Mouse (Mus musculus) bone marrow macrophage, adult 2 months (primary cell): ENCODE measurements at regions not wholly inside any gene's neighbourhood (a gene's known extent, or its start where the extent isn't known, plus 50 kb on each side); places are given as distances from the start of the nearest gene placed in this dataset.

Source experiments
- CTCF ChIP-seq: IDR thresholded peaks from 2 replicates; pipeline ENCODE4 v1.5.1; 2012; ENCODE audit warnings: low read depth, mild to moderate bottlenecking, low read length, moderate library complexity
- POLR2A ChIP-seq: IDR thresholded peaks from 2 replicates; pipeline ENCODE4 v1.6.1; 2012; ENCODE audit warnings: mild to moderate bottlenecking, low read depth, low read length, borderline replicate concordance

DNA sequence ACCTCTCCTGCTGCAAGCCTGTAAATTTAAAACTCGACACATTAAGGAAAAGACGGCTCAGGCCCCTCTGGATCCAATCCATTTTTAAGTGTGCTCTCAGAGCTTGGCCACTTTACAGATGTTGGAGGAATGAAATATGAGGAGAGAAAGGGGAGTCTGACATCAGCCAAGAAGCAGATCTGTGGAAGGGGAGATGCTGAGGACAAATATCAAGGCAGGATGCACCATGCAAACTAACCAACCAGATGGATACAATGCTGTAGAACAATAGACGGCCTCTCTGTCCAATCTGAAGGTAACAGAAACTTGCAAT, 166.2 kb downstream of the Sox4 start:
- TF ChIP-seq POLR2A (no peak), CTCF (no peak)
